Mouse (Mus musculus) erythroblast, embryonic 14.5 days (primary cell): ENCODE results near the gene Comp.

Experiments
- GATA1 ChIP-seq: IDR thresholded peaks from 2 replicates; pipeline ENCODE4 v1.6.1; 2012; ENCODE audit warnings: low read length, inconsistent platforms, mixed read lengths
- TAL1 ChIP-seq: IDR thresholded peaks from 3 replicates; pipeline ENCODE4 v1.6.1; 2012; ENCODE audit warnings: low read length, inconsistent platforms, mixed read lengths

- TF ChIP-seq TAL1, result no peak
- no peak for TF ChIP-seq GATA1
Measured at GRCm38 (mm10) chr8:70373397-70374317, at the start of gene Comp.
